Mouse (Mus musculus) liver, postnatal 0 days (tissue): ENCODE results near the gene Gipr.

Experiments used
- CTCF ChIP-seq: sonication (generic); IDR thresholded peaks from 2 replicates; pipeline ENCODE4 v1.5.1; 2016; ENCODE audit warnings: antibody characterized with exemption, low read depth
- EP300 ChIP-seq: IDR thresholded peaks from 2 replicates; pipeline ENCODE4 v1.6.1; 2016; ENCODE audit warnings: antibody characterized with exemption, low read depth, mild to moderate bottlenecking

GRCm38 (mm10) chr7:19170142-19170541, 4.2 kb upstream of the Gipr start:
- TF ChIP-seq CTCF: no peak
- TF ChIP-seq EP300: no peak
